Mouse (Mus musculus): ENCODE results near the gene Nvl. TPM values are rescaled to one million over a fixed set of nuclear protein-coding genes. Genes with fewer than 3 reads are reported as not detected.

The Nvl gene
- polyA plus RNA-seq, 1 experiment from 2014 or later, result 39.5 TPM

GRCm38 (mm10) chr1:181149373-181150017, 5.5 kb upstream of the Nvl start:
- Histone ChIP-seq H3K4me1 (ENCODE audit: control insufficient read depth, insufficient read depth, low read length) (peaks cover 18% of the 10 kb centered on the region), H3K4me3 (replicated peaks; ENCODE audit: low read depth, low read length) (no peak overlapping the region), H3K9me3 (ENCODE audit: control insufficient read depth, low read length) (no peaks in the 10 kb centered on the region), H3K27ac (replicated peaks; ENCODE audit: low read depth, low read length) (no peak overlapping the region), H3K4me2 (ENCODE audit: low read length) (no peak overlapping the region), H3K27me3 (ENCODE audit: control insufficient read depth, insufficient read depth, low read length) (no peaks in the 10 kb centered on the region), H3K9ac (replicated peaks; ENCODE audit: low read length) (no peak overlapping the region), H3K36me3 (ENCODE audit: control insufficient read depth, insufficient read depth, low read length) (no peaks in the 10 kb centered on the region)
- 77% methylated on average over 3 of the region's 3 CpGs for WGBS
- no peak for DNase-seq
- ATAC-seq (ENCODE audit: low FRiP score, low TSS enrichment), result no peak

DNA sequence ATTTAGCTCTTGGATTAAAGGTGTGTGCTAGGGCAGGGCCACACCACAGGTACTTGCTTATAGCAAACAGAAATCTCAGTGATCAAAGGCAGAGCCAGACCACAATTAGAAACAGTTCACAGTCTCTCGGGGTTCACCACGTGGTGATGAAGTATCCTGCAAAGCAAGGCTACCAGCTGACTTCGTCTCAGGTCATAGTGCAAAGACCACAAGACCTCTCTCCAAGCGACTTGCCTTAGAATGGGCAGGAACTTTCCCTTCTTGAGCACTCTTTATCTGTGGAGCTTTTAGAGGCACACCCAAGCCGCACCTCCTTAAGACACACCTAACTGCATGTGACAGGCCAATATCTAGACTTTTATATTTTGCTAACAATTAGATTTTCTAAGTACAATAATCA, 4.5 kb upstream of the Nvl start:
- Histone ChIP-seq H3K4me2 (ENCODE audit: low read length) (no peak overlapping the region), H3K9ac (replicated peaks; ENCODE audit: low read length) (no peak overlapping the region), H3K27ac (replicated peaks; ENCODE audit: low read depth, low read length) (no peak overlapping the region), H3K9me3 (ENCODE audit: control insufficient read depth, low read length) (no peaks in the 10 kb centered on the region), H3K4me3 (replicated peaks; ENCODE audit: low read depth, low read length) (no peak overlapping the region), H3K4me1 (ENCODE audit: control insufficient read depth, insufficient read depth, low read length) (peaks cover 18% of the 10 kb centered on the region), H3K27me3 (ENCODE audit: control insufficient read depth, insufficient read depth, low read length) (no peaks in the 10 kb centered on the region), H3K36me3 (ENCODE audit: control insufficient read depth, insufficient read depth, low read length) (no peaks in the 10 kb centered on the region)
- DNase-seq, result no peak
- 76% methylated on average over 5 of the region's 5 CpGs for WGBS
- ATAC-seq (ENCODE audit: low FRiP score, low TSS enrichment), result no peak

- Histone ChIP-seq H3K27ac (replicated peaks; ENCODE audit: low read depth, low read length) (no peak overlapping the region), H3K4me3 (replicated peaks; ENCODE audit: low read depth, low read length) (no peak overlapping the region), H3K9ac (replicated peaks; ENCODE audit: low read length) (no peak overlapping the region), H3K4me2 (ENCODE audit: low read length) (no peak overlapping the region), H3K9me3 (ENCODE audit: control insufficient read depth, low read length) (no peaks in the 10 kb centered on the region), H3K36me3 (ENCODE audit: control insufficient read depth, insufficient read depth, low read length) (peaks cover 6% of the 10 kb centered on the region; the same call in 1 of the 2 replicates), H3K4me1 (ENCODE audit: control insufficient read depth, insufficient read depth, low read length) (peaks cover 10% of the 10 kb centered on the region), H3K27me3 (ENCODE audit: control insufficient read depth, insufficient read depth, low read length) (no peaks in the 10 kb centered on the region)
- ATAC-seq (ENCODE audit: low FRiP score, low TSS enrichment), result no peak
- WGBS, result 82% methylated on average over 2 of the region's 2 CpGs
- no peak for DNase-seq
Measured at GRCm38 (mm10) chr1:181146187-181146586, 2.2 kb upstream of the Nvl start.

GRCm38 (mm10) chr1:181144966-181145365, 962 bp upstream of the Nvl start:
- H3K4me1 ChIP-seq (ENCODE audit: control insufficient read depth, insufficient read depth, low read length), result peaks cover 10% of the 10 kb centered on the region
- no peak overlapping the region for H3K27ac ChIP-seq (replicated peaks; ENCODE audit: low read depth, low read length)
- DNase-seq (peak; percentile 11), ATAC-seq (ENCODE audit: low FRiP score, low TSS enrichment) (no peak)
- WGBS, result 13% methylated on average over 12 of the region's 12 CpGs
- peak overlapping the region; percentile 77 for H3K4me2 ChIP-seq (ENCODE audit: low read length)
- no peaks in the 10 kb centered on the region for H3K27me3 ChIP-seq (ENCODE audit: control insufficient read depth, insufficient read depth, low read length)
- peaks cover 16% of the 10 kb centered on the region for H3K36me3 ChIP-seq (ENCODE audit: control insufficient read depth, insufficient read depth, low read length)
- no peaks in the 10 kb centered on the region for H3K9me3 ChIP-seq (ENCODE audit: control insufficient read depth, low read length)
- peak overlapping the region; percentile 32 for H3K9ac ChIP-seq (replicated peaks; ENCODE audit: low read length)
- H3K4me3 ChIP-seq (replicated peaks; ENCODE audit: low read depth, low read length), result peak overlapping the region; percentile 71

GRCm38 (mm10) chr1:181143609-181143949, 425 bp downstream of the Nvl start:
- Histone ChIP-seq H3K27ac (replicated peaks; ENCODE audit: low read depth, low read length) (peak overlapping the region; percentile 70), H3K36me3 (ENCODE audit: control insufficient read depth, insufficient read depth, low read length) (peaks cover 27% of the 10 kb centered on the region)
- ATAC-seq (ENCODE audit: low FRiP score, low TSS enrichment), result peak; percentile 47

DNA sequence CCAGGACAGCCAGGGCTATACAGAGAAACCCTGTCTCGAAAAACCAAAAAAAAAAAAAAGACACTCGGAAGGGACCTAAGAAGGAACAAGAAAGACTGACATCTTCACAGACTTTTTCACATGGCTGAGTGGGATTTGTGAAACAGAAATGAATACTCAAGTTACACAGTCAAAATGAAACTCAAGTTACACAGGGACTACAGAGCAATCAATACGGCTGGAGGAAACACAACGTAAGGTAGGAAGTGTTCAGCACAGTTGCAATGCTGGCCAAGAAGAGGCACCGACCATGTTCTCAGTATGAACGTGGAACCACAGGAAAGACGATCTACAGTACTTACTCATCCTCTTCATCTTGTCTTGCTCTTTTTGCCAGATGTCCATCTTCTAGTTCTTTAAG, 5.3 kb downstream of the Nvl start:
- Histone ChIP-seq H3K9ac (replicated peaks; ENCODE audit: low read length) (no peak overlapping the region), H3K36me3 (ENCODE audit: control insufficient read depth, insufficient read depth, low read length) (peaks cover 66% of the 10 kb centered on the region), H3K4me1 (ENCODE audit: control insufficient read depth, insufficient read depth, low read length) (peaks cover 5% of the 10 kb centered on the region; the same call in 1 of the 2 replicates), H3K9me3 (ENCODE audit: control insufficient read depth, low read length) (no peaks in the 10 kb centered on the region), H3K27me3 (ENCODE audit: control insufficient read depth, insufficient read depth, low read length) (no peaks in the 10 kb centered on the region), H3K4me2 (ENCODE audit: low read length) (no peak overlapping the region), H3K4me3 (replicated peaks; ENCODE audit: low read depth, low read length) (no peak overlapping the region), H3K27ac (replicated peaks; ENCODE audit: low read depth, low read length) (no peak overlapping the region)
- WGBS, result 93% methylated on average over 7 of the region's 7 CpGs
- no peak for DNase-seq
- ATAC-seq (ENCODE audit: low FRiP score, low TSS enrichment), result no peak

More at GRCm38 (mm10) chr1:181143609-181143949, 425 bp downstream of the Nvl start:
- peak overlapping the region; percentile 77 for H3K4me2 ChIP-seq (ENCODE audit: low read length)
- no peaks in the 10 kb centered on the region for H3K27me3 ChIP-seq (ENCODE audit: control insufficient read depth, insufficient read depth, low read length)
- DNase-seq, result no peak
- H3K4me1 ChIP-seq (ENCODE audit: control insufficient read depth, insufficient read depth, low read length), result peaks cover 10% of the 10 kb centered on the region
- H3K9me3 ChIP-seq (ENCODE audit: control insufficient read depth, low read length), result no peaks in the 10 kb centered on the region
- peak overlapping the region; percentile 71 for H3K4me3 ChIP-seq (replicated peaks; ENCODE audit: low read depth, low read length)
- WGBS, result 1% methylated on average over 12 of the region's 12 CpGs
- H3K9ac ChIP-seq (replicated peaks; ENCODE audit: low read length), result peak overlapping the region; percentile 64

DNA sequence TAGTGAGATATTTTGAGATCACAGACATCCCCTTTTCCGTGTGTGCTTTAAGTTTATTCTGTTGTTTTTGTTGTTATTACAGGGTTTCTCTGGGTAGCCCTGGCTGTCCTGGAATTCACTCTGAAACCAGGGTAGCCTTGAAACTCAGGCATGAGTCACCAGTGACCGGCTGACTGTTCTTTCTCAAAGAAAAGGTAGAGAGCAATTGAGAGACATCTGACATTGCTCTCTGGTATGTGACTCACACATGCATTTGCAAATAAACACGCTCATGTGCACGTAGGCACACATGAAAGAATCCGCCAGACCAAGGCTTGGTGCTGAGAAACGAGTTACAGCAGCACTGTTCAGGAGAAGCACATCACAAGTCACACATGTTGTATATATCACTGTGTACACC, 12.1 kb downstream of the Nvl start:
- Histone ChIP-seq H3K4me1 (ENCODE audit: control insufficient read depth, insufficient read depth, low read length) (no peaks in the 10 kb centered on the region), H3K9ac (replicated peaks; ENCODE audit: low read length) (no peak overlapping the region), H3K9me3 (ENCODE audit: control insufficient read depth, low read length) (no peaks in the 10 kb centered on the region), H3K36me3 (ENCODE audit: control insufficient read depth, insufficient read depth, low read length) (peaks cover 88% of the 10 kb centered on the region), H3K4me3 (replicated peaks; ENCODE audit: low read depth, low read length) (no peak overlapping the region), H3K27me3 (ENCODE audit: control insufficient read depth, insufficient read depth, low read length) (no peaks in the 10 kb centered on the region), H3K4me2 (ENCODE audit: low read length) (no peak overlapping the region), H3K27ac (replicated peaks; ENCODE audit: low read depth, low read length) (no peak overlapping the region)
- no peak for DNase-seq
- WGBS, result 95% methylated on average over 6 of the region's 6 CpGs
- no peak for ATAC-seq (ENCODE audit: low FRiP score, low TSS enrichment)

GRCm38 (mm10) chr1:181126766-181127165, 17.2 kb downstream of the Nvl start:
- Histone ChIP-seq H3K4me3 (replicated peaks; ENCODE audit: low read depth, low read length) (no peak overlapping the region), H3K36me3 (ENCODE audit: control insufficient read depth, insufficient read depth, low read length) (peaks cover 90% of the 10 kb centered on the region), H3K27me3 (ENCODE audit: control insufficient read depth, insufficient read depth, low read length) (no peaks in the 10 kb centered on the region), H3K27ac (replicated peaks; ENCODE audit: low read depth, low read length) (no peak overlapping the region), H3K4me1 (ENCODE audit: control insufficient read depth, insufficient read depth, low read length) (no peaks in the 10 kb centered on the region), H3K4me2 (ENCODE audit: low read length) (no peak overlapping the region), H3K9ac (replicated peaks; ENCODE audit: low read length) (no peak overlapping the region), H3K9me3 (ENCODE audit: control insufficient read depth, low read length) (no peaks in the 10 kb centered on the region)
- WGBS, result 95% methylated on average over 9 of the region's 9 CpGs
- no peak for DNase-seq
- no peak for ATAC-seq (ENCODE audit: low FRiP score, low TSS enrichment)

- no peak for DNase-seq
- WGBS, result 99% methylated on average over 3 of the region's 3 CpGs
- Histone ChIP-seq H3K27ac (replicated peaks; ENCODE audit: low read depth, low read length) (no peak overlapping the region), H3K4me3 (replicated peaks; ENCODE audit: low read depth, low read length) (no peak overlapping the region), H3K36me3 (ENCODE audit: control insufficient read depth, insufficient read depth, low read length) (peaks cover 90% of the 10 kb centered on the region), H3K4me2 (ENCODE audit: low read length) (no peak overlapping the region), H3K4me1 (ENCODE audit: control insufficient read depth, insufficient read depth, low read length) (no peaks in the 10 kb centered on the region), H3K9ac (replicated peaks; ENCODE audit: low read length) (no peak overlapping the region), H3K27me3 (ENCODE audit: control insufficient read depth, insufficient read depth, low read length) (no peaks in the 10 kb centered on the region), H3K9me3 (ENCODE audit: control insufficient read depth, low read length) (no peaks in the 10 kb centered on the region)
- ATAC-seq (ENCODE audit: low FRiP score, low TSS enrichment), result no peak
Measured at GRCm38 (mm10) chr1:181125916-181126315, 18.1 kb downstream of the Nvl start.
